Mouse (Mus musculus) embryonic fibroblast, embryonic 13.5 days (primary cell): Measurements from ENCODE around the gene Kif21a. TPM values are rescaled to one million over a fixed set of nuclear protein-coding genes. Genes with fewer than 3 reads are reported as not detected.

Experiments used
- H3K27ac ChIP-seq: 2 replicates; pipeline ENCODE4 v1.5.1; 2012; ENCODE audit warnings: low read length, control low read depth, inconsistent platforms; ENCODE audit not compliant: insufficient read depth
- H3K4me1 ChIP-seq: 2 replicates; pipeline ENCODE4 v1.6.1; 2011; ENCODE audit warnings: low read length; ENCODE audit not compliant: control insufficient read depth, insufficient read depth
- H3K4me3 ChIP-seq: 2 replicates; pipeline ENCODE4 v1.5.1; 2011; ENCODE audit warnings: mild to moderate bottlenecking, control low read depth, low read length; ENCODE audit not compliant: insufficient read depth
- CTCF ChIP-seq: IDR thresholded peaks from 2 replicates; pipeline ENCODE4 v1.5.1; 2011; ENCODE audit warnings: mild to moderate bottlenecking, control low read depth, low read length, moderate library complexity, borderline replicate concordance; ENCODE audit not compliant: insufficient read depth
- POLR2A ChIP-seq: IDR thresholded peaks from 2 replicates; pipeline ENCODE4 v1.6.1; 2011; ENCODE audit warnings: low read depth, mild to moderate bottlenecking, control low read depth, low read length, moderate library complexity
- polyA plus RNA-seq: library from polyadenylated mRNA; stranded (reverse); fragments of >200 nt; gene quantifications from 2 replicates; pipeline ENCODE4 v1.2.4, GENCODE M21; 2011; ENCODE audit warnings: low read depth; ENCODE audit not compliant: missing spikeins, insufficient read length

Kif21a gene
- polyA plus RNA-seq, 1 experiment = 8.8 TPM

GRCm38 (mm10) chr15:91001037-91001616 is 48.6 kb downstream of the Kif21a start:
- no peak for TF ChIP-seq POLR2A
- TF ChIP-seq CTCF = no peak

GRCm38 (mm10) chr15:91000280-91001036 is 49.3 kb downstream of the Kif21a start:
- H3K27ac ChIP-seq = no peak overlapping the region
- no peak for TF ChIP-seq CTCF
- TF ChIP-seq POLR2A = no peak
- no peak overlapping the region for H3K4me3 ChIP-seq
- 0 out of 2 replicates have a peak, but pooled peaks cover 3% of the 10 kb centered on the region for H3K4me1 ChIP-seq

More at GRCm38 (mm10) chr15:91001037-91001616, 48.6 kb downstream of the Kif21a start:
- no peak overlapping the region for H3K27ac ChIP-seq
- H3K4me1 ChIP-seq = 0 out of 2 replicates have a peak, but pooled peaks cover 3% of the 10 kb centered on the region
- no peak overlapping the region for H3K4me3 ChIP-seq

GRCm38 (mm10) chr15:90992871-90993270 is 56.9 kb downstream of the Kif21a start:
- Histone ChIP-seq H3K4me3 (no peak overlapping the region), H3K4me1 (peaks cover 14% of the 10 kb centered on the region), H3K27ac (peak overlapping the region; percentile 90)
- TF ChIP-seq CTCF (no peak), POLR2A (no peak)

GRCm38 (mm10) chr15:90992388-90992787 is 57.4 kb downstream of the Kif21a start:
- TF ChIP-seq POLR2A (no peak), CTCF (no peak)
- Histone ChIP-seq H3K27ac (peak overlapping the region; percentile 90), H3K4me3 (no peak overlapping the region), H3K4me1 (peaks cover 11% of the 10 kb centered on the region)

- peak overlapping the region; percentile 75 for H3K27ac ChIP-seq
- peaks cover 11% of the 10 kb centered on the region for H3K4me1 ChIP-seq
- H3K4me3 ChIP-seq = no peak overlapping the region
- TF ChIP-seq CTCF (no peak), POLR2A (no peak)
These were observed 57.9 kb downstream of the Kif21a start for GRCm38 (mm10) chr15:90991843-90992242.

- H3K4me1 ChIP-seq = peaks cover 3% of the 10 kb centered on the region; the same call in 1 of the 2 replicates
- no peak overlapping the region for H3K27ac ChIP-seq
- TF ChIP-seq POLR2A (no peak), CTCF (no peak)
- no peak overlapping the region for H3K4me3 ChIP-seq
These were observed 62.0 kb downstream of the Kif21a start for GRCm38 (mm10) chr15:90987714-90988250.

- TF ChIP-seq CTCF = no peak
- no peak for TF ChIP-seq POLR2A
- Histone ChIP-seq H3K27ac (no peak overlapping the region), H3K4me3 (no peak overlapping the region), H3K4me1 (no peaks in the 10 kb centered on the region)
These were observed 73.8 kb downstream of the Kif21a start for GRCm38 (mm10) chr15:90975914-90976313.

- TF ChIP-seq POLR2A = no peak
- no peak for TF ChIP-seq CTCF
- Histone ChIP-seq H3K4me3 (no peak overlapping the region), H3K27ac (no peak overlapping the region), H3K4me1 (no peaks in the 10 kb centered on the region)
These were observed 77.6 kb downstream of the Kif21a start for GRCm38 (mm10) chr15:90971914-90972767.

- TF ChIP-seq POLR2A (no peak), CTCF (no peak)
- Histone ChIP-seq H3K4me3 (no peak overlapping the region), H3K27ac (no peak overlapping the region), H3K4me1 (no peaks in the 10 kb centered on the region)
These were observed 86.4 kb downstream of the Kif21a start for GRCm38 (mm10) chr15:90963320-90963719.
